13 mouse cellular contexts compared by ENCODE assay signal in genomic region chr10:108061813-108062435, GRCm38 (mm10).
DNase-seq lines count a peak whose midpoint lies in the region; ATAC-seq and TF ChIP-seq lines count a peak whose summit lies in the region.
"Had no signal": no experiment of that assay in that cellular context is flagged by ENCODE, and none has a peak within 500 bp of the region (broad histone marks: within the 10 kb centered on the region; RNA-seq: fewer than 3 reads in every experiment).

No protein-coding gene starts in this region.

- TF ChIP-seq CTCF in cerebellum, adult 2 months (IDR thresholded peaks at IDR 0.05; ENCODE audit: borderline replicate concordance, insufficient read depth, low read depth, low read length): no peak
- no peak for TF ChIP-seq CTCF in forebrain, postnatal 0 days (IDR thresholded peaks at IDR 0.05; ENCODE audit: low read depth)

- H3K9me3 ChIP-seq in midbrain, embryonic 11.5 days (ENCODE audit: control insufficient read depth, low read length): no peaks in the 10 kb centered on the region
- H3K9me3 ChIP-seq in midbrain, embryonic 16.5 days (replicated peaks; ENCODE audit: control insufficient read depth, low read length, poor library complexity, severe bottlenecking): no peaks in the 10 kb centered on the region
- H3K9me3 ChIP-seq in forebrain, postnatal 0 days (ENCODE audit: low read length): no peaks in the 10 kb centered on the region
- H3K9me3 ChIP-seq in neural tube, embryonic 15.5 days (replicated peaks): no peaks in the 10 kb centered on the region
- H3K9me3 ChIP-seq: limb, embryonic 15.5 days; lung, embryonic 15.5 days had no signal

- no peaks in the 10 kb centered on the region for H3K36me3 ChIP-seq in midbrain, embryonic 11.5 days (ENCODE audit: control insufficient read depth, insufficient read depth, low read length)
- H3K36me3 ChIP-seq in midbrain, embryonic 16.5 days (ENCODE audit: control insufficient read depth, insufficient read depth, low read length): no peaks in the 10 kb centered on the region
- H3K36me3 ChIP-seq in forebrain, postnatal 0 days (ENCODE audit: insufficient read depth): no peaks in the 10 kb centered on the region
- no peaks in the 10 kb centered on the region for H3K36me3 ChIP-seq in neural tube, embryonic 15.5 days
- H3K36me3 ChIP-seq: limb, embryonic 15.5 days; lung, embryonic 15.5 days had no signal

- H3K9ac ChIP-seq in midbrain, embryonic 11.5 days (ENCODE audit: low read length): no peak overlapping the region
- no peak overlapping the region for H3K9ac ChIP-seq in midbrain, embryonic 16.5 days (ENCODE audit: low read depth, low read length)
- H3K9ac ChIP-seq in forebrain, postnatal 0 days: no peak overlapping the region
- no peak overlapping the region for H3K9ac ChIP-seq in neural tube, embryonic 15.5 days (replicated peaks)
- H3K9ac ChIP-seq: limb, embryonic 15.5 days; lung, embryonic 15.5 days had no signal

- WGBS in cerebellum, adult 2 months: 7% methylated on average over 7 of the region's 7 CpGs
- 66% methylated on average over 7 of the region's 7 CpGs for WGBS in midbrain, embryonic 11.5 days
- WGBS in midbrain, embryonic 16.5 days: 62% methylated on average over 7 of the region's 7 CpGs
- WGBS in forebrain, postnatal 0 days: 49% methylated on average over 7 of the region's 7 CpGs
- WGBS in neural tube, embryonic 15.5 days: 29% methylated on average over 7 of the region's 7 CpGs

- no peak overlapping the region for H3K4me3 ChIP-seq in cerebellum, adult 2 months (replicated peaks; ENCODE audit: insufficient read depth, low read depth, low read length)
- no peak overlapping the region for H3K4me3 ChIP-seq in midbrain, embryonic 11.5 days (ENCODE audit: low read depth, low read length)
- no peak overlapping the region for H3K4me3 ChIP-seq in midbrain, embryonic 16.5 days (ENCODE audit: low read depth, low read length)
- H3K4me3 ChIP-seq in forebrain, postnatal 0 days (ENCODE audit: low read depth, low read length): no peak overlapping the region
- no peak overlapping the region for H3K4me3 ChIP-seq in neural tube, embryonic 15.5 days (replicated peaks)
- H3K4me3 ChIP-seq: limb, embryonic 15.5 days; lung, embryonic 15.5 days had no signal

- no peak for TF ChIP-seq POLR2A in cerebellum, adult 2 months (IDR thresholded peaks at IDR 0.05; ENCODE audit: borderline replicate concordance, insufficient read depth, low read length)

- H3K27ac ChIP-seq in cerebellum, adult 2 months (ENCODE audit: insufficient read depth, low read length): no peak overlapping the region
- H3K27ac ChIP-seq in midbrain, embryonic 11.5 days (ENCODE audit: low read depth, low read length): no peak overlapping the region
- H3K27ac ChIP-seq in midbrain, embryonic 16.5 days (ENCODE audit: low read length): no peak overlapping the region
- H3K27ac ChIP-seq in forebrain, postnatal 0 days (ENCODE audit: low read depth, low read length): no peak overlapping the region
- no peak overlapping the region for H3K27ac ChIP-seq in neural tube, embryonic 15.5 days (replicated peaks)
- H3K27ac ChIP-seq: kidney, postnatal 0 days; limb, embryonic 15.5 days; lung, embryonic 15.5 days had no signal

- peak; percentile 7 to 21 for DNase-seq in cerebellum, adult 2 months
- no peak for DNase-seq in cerebellum, adult 11 months
- no peak for DNase-seq in midbrain, embryonic 11.5 days (ENCODE audit: low spot score, missing footprints)
- peak; percentile 50 for DNase-seq in forebrain, postnatal 0 days
- DNase-seq in spleen, adult 12 weeks (ENCODE audit: low spot score): no peak
- DNase-seq in heart, adult 9 months (ENCODE audit: low spot score in 2 of 2): no peak
- DNase-seq: thymus, adult 18-20 months had no signal

- H3K27me3 ChIP-seq in cerebellum, adult 2 months (ENCODE audit: control insufficient read depth, insufficient read depth, low read length): no peaks in the 10 kb centered on the region
- no peaks in the 10 kb centered on the region for H3K27me3 ChIP-seq in midbrain, embryonic 11.5 days (ENCODE audit: control insufficient read depth, insufficient read depth, low read length)
- no peaks in the 10 kb centered on the region for H3K27me3 ChIP-seq in midbrain, embryonic 16.5 days (ENCODE audit: control insufficient read depth, insufficient read depth, low read depth, low read length)
- no peaks in the 10 kb centered on the region for H3K27me3 ChIP-seq in forebrain, postnatal 0 days (ENCODE audit: insufficient read depth, low read length)
- no peaks in the 10 kb centered on the region for H3K27me3 ChIP-seq in neural tube, embryonic 15.5 days (replicated peaks)
- H3K27me3 ChIP-seq: limb, embryonic 15.5 days; lung, embryonic 15.5 days had no signal

- H3K4me2 ChIP-seq in midbrain, embryonic 11.5 days: no peak overlapping the region
- H3K4me2 ChIP-seq in midbrain, embryonic 16.5 days (ENCODE audit: low read length): no peak overlapping the region
- H3K4me2 ChIP-seq in forebrain, postnatal 0 days (ENCODE audit: low read depth): no peak overlapping the region
- no peak overlapping the region for H3K4me2 ChIP-seq in neural tube, embryonic 15.5 days
- H3K4me2 ChIP-seq: heart, embryonic 11.5 days; limb, embryonic 15.5 days; lung, embryonic 15.5 days had no signal

- ATAC-seq in midbrain, embryonic 11.5 days (ENCODE audit: low FRiP score): peak; percentile 54
- ATAC-seq in midbrain, embryonic 16.5 days: no peak; the same call in 1 of the 2 replicates
- peak; percentile 77 for ATAC-seq in forebrain, postnatal 0 days
- peak; percentile 47 for ATAC-seq in neural tube, embryonic 15.5 days (ENCODE audit: low FRiP score)

- peaks cover 5% of the 10 kb centered on the region; the same call in 1 of the 2 replicates for H3K4me1 ChIP-seq in cerebellum, adult 2 months (ENCODE audit: control insufficient read depth, insufficient read depth, low read length)
- H3K4me1 ChIP-seq in midbrain, embryonic 11.5 days (ENCODE audit: control insufficient read depth, insufficient read depth, low read length): no peaks in the 10 kb centered on the region
- no peaks in the 10 kb centered on the region for H3K4me1 ChIP-seq in midbrain, embryonic 16.5 days (ENCODE audit: control insufficient read depth, insufficient read depth, low read length)
- H3K4me1 ChIP-seq in forebrain, postnatal 0 days (ENCODE audit: insufficient read depth): no peaks in the 10 kb centered on the region
- no peaks in the 10 kb centered on the region; the same call in 1 of the 2 replicates for H3K4me1 ChIP-seq in neural tube, embryonic 15.5 days
- H3K4me1 ChIP-seq: limb, embryonic 15.5 days; lung, embryonic 15.5 days had no signal

Comparison
In these comparisons a context has a peak if more than half of its experiments do, and no peak if none do; other contexts are left out.
1. DNase-seq: peak in cerebellum, adult 2 months (2 of 2) and forebrain, postnatal 0 days (single experiment); none in cerebellum, adult 11 months (single experiment), midbrain, embryonic 11.5 days (single experiment), spleen, adult 12 weeks (single experiment) and heart, adult 9 months (0 of 2).